Mouse (Mus musculus) T-cell, adult 2 months (primary cell): ENCODE data around the gene Gm7029.
"Not testable (repeated sequence)": the region's sequence is repeated elsewhere in the genome, so short reads cannot be mapped to it uniquely, and the experiment has no call there.

Source experiments
- DNase-seq: peaks from one replicate; pipeline ENCODE4 v3.0.0; 2022; ENCODE audit warnings: low spot score

Gm7029 gene

DNA sequence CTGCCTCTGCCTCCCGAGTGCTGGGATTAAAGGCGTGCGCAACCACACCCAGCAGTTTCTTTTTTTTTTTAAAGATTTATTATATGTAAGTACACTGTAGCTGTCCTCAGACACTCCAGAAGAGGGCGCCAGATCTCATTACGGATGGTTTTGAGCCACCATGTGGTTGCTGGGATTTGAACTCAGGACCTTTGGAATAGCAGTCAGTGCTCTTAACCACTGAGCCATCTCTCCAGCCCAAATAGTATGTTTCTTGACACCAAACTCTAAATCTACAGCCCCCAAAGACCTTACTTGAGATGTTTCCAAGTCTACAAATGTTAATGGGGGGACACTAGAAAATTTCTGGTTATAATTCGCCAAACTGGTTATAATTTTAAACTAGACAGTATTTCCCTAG is 18.3 kb downstream of the Gm7029 start:
- DNase-seq = peak; percentile 35

DNA sequence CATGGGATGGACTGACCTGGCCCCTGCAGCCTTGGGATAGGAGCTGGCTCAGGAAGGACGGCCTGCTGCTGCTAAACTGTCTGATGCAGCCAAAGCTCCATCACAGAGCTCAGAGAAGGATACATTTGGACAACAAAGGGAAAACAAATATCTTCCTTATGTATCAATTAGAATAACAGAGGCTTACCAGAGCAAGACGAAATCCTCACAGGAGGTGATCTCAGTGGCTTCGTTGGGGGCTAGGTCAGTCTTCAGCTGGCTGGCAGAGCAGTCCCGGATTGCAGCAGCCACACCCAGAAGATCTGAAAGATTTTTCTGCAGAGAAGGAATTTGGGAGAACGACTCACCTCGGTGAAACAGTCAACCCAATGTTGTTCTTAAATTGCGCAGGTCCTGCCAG is 18.8 kb downstream of the Gm7029 start:
- no peak for DNase-seq

DNA sequence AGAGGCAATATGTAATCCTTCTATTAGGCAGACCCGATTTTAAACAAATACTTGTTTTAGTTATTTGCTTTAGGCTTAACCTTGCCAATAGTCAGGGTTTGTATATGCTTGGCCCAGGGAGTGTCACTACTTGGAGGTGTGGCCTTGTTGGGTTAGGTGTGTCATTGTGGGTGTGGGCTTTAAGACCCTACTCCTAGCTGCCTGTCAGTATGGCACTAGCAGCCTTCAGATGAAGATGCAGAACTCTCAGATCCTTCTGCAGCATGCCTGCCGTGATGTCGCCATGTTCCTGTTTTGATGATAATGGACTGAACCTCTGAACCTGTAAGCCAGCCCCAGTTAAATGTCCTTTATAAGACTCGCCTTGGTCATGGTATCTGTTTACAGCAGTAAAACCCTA is 19.4 kb downstream of the Gm7029 start:
- not testable (repeated sequence) for DNase-seq

GRCm38 (mm10) chr17:33897114-33897794 is 23.6 kb downstream of the Gm7029 start:
- DNase-seq = peak; percentile 63

GRCm38 (mm10) chr17:33898193-33898592 is 24.6 kb downstream of the Gm7029 start:
- DNase-seq = not testable (repeated sequence)

DNA sequence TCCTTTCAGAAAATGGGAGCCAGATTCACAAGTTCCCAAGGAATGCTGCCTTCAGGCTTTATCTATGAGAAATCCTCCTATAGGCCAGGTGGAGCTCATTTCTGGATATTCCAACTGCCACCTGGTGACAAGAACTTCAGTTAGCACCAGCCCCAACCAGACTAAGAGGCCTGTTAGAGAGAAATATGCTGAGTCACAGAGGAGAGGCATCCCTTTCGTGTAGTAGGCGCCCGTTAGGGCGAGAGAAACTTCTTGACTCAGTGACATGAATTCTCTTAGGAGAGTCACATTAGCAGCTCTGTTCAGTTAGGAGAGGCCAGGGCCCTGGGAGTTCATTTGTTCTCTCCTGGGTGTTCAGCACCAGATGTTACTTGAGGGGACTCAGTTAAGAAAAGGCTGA is 26.0 kb downstream of the Gm7029 start:
- no peak for DNase-seq

DNA sequence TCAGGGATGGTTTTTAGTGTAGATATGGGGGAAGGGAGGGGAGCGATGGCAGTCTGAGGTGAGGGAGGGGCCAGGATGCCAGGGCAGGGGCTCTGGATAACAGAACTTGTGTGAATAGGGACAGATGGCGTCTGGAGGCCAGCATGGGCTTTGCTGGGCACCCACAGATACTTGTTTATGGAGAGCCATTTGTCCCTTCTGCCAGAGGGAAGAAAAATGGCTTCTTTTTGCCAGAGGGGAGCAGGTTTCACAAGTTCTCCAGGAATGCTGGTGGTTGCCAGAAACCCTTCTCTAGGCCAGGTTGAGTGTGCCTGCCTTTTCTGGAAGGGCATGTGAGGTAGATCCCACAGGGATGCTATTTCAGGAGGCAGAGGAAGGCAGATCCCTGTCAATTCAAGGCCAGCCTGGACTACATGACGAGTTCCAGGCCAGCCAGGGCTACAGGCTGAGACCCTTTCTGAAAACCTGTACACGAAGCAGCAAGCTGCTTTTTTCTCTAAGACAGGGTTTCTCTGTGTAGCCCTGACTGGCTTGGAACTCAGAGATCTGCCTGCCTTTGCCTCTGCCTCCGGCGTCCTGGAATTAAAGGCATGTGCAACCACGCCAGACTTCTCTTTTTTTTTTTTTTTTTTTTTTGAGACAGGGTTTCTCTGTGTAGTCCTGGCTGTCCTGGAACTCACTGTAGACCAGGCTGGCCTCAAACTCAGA is 26.8 kb downstream of the Gm7029 start:
- DNase-seq = no peak

DNA sequence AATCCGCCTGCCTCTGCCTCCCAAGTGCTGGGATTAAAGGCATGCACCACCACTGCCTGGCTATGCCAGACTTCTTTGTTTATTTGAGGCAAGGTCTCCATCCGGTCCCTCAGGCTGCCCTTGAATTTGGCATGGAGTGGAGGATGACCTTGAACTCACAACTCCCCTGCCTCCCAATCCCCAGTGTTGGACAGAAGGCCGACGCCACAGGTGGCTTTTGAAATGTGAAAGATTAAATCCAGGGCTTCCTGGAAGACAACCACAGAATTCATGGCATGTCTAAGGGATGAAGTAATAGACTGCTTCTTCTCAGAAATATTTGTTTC is 27.3 kb downstream of the Gm7029 start:
- DNase-seq = no peak

GRCm38 (mm10) chr17:33901653-33902052 is 28.0 kb downstream of the Gm7029 start:
- DNase-seq = no peak

DNA sequence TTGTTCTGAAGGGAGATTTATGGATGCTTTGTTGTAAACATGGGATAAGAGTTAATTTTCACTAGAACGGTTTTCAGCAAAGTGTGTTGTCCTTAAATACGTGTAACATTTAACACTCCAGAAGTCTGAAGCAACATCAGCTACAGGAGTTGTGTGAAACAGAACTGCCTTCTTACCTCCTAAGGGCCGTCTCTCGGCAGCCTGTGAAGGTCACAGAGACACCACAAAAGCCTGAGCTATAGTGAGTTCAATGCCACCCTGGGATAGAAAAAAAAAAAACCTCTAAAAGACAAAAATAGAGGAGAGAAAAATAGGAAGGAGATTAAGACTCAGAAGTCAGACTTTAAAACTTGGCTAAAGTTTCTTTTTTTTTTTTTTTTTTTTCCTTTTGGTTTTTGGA is 28.4 kb downstream of the Gm7029 start:
- DNase-seq = no peak

DNA sequence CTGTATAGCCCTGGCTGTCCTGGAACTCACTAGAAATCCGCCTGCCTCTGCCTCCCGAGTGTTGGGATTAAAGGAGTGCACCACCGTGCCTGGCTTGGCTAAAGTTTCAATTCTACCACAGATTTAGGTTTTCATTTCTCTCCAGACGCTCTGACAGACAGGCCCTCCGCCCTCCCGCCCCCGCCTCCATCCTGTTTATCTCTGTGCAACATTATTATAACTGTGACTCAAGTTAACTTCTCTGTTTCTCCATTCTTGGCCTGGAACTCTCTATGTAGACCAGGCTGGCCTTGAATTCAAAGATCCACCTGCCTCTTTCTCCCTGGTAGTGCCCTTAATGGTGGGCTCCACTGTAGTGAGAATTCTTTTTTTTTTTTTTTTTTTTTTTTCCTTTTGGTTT is 28.9 kb downstream of the Gm7029 start:
- DNase-seq = no peak

GRCm38 (mm10) chr17:33903911-33904651 is 30.4 kb downstream of the Gm7029 start:
- not testable (repeated sequence) for DNase-seq

DNA sequence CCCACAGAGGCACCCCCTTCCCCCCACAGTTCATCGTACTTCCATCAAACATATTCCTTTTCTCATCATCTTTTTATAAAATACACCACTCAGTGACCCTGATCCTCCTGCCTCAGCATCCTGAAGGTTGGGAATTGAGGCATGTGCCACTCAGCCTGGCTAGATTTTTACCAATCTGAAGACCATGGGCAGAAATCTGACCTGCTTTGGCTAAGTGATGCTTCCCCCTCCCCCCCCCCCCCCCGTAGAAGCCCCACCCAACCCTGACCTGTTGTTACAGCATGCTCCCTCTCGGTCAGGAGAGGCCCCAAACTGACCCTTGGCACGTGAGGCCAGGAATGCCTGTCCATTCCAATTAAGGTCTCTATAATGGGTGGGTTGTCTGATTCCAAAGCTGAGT is 31.2 kb downstream of the Gm7029 start, which contains the start of gene Platr17:
TSS of gene Platr17 (plus strand) at position 301 of the 400 bp plus-strand sequence.
- not testable (repeated sequence) for DNase-seq

DNA sequence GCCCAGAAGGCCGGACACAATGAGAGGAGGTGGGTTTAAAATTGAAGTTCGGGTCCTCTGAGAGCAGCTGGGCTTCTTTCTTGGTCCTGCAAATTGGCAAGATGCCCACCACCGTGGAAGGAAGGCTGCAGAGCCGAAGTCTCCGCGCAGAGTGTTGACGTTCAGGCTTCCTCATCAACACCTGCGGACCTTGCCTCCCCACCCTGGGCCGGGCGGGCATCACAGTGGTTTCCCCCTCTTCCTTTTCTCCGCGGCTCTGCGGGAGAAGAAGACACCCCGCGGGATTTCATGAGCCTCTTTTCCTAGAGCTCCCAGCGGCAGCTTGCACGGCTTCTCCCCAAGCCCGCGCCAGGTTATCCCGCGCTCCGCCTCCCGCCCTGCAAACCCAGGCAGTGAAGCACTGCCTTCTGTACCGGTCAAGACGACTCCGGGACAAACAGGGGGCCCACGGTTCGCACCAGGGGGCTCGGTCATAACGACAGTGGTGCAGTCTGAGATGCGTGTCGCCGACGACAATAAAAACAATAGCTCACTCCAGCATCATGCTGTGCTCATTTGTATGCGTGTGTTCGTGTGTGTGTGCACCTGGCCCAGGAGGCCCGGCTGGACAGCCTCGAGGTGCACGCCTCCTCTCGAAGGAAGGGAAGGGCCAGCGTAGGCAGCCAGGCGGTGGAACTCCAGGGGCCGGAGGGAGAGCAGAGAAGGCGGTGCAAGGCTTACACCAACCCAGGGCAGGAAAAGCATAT is 34.9 kb downstream of the Gm7029 start:
- DNase-seq = no peak

GRCm38 (mm10) chr17:33909077-33909868 is 35.6 kb downstream of the Gm7029 start, which contains the start of gene Daxx:
TSS of gene Daxx (plus strand) at chr17:33909414.
- peak; percentile 98 for DNase-seq

- peak; percentile 46 for DNase-seq
Observed at GRCm38 (mm10) chr17:33909869-33910250, 36.2 kb downstream of the Gm7029 start.

DNA sequence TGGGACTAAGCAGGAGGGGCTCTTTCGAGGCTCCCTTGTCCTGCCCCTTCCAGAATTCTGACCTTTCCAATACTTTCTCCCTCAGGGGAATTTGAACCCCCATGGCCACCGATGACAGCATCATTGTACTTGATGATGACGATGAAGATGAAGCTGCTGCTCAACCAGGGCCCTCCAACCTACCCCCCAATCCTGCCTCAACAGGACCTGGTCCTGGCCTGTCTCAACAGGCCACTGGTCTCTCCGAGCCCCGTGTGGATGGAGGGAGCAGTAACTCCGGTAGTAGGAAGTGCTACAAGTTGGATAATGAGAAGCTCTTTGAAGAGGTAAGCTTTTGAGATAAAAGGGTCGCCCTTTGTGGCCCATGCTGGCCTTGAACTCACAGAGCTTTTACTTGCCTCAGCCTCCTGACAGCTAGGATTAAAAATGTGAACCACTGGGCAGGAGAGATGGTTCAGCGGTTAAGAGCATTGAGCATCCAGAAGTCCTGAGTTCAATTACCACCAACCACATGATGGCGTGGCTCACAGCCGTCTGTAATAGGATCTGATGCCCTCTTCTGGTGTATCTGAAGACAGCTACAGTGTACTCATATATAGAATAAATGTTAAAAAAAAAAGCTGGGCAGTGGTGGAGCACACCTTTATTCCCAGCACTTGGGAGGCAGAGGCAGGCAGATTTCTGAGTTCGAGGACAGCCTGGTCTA is 36.9 kb downstream of the Gm7029 start:
- peak; percentile 47 for DNase-seq

GRCm38 (mm10) chr17:33911052-33911812 is 37.6 kb downstream of the Gm7029 start:
- DNase-seq = no peak

DNA sequence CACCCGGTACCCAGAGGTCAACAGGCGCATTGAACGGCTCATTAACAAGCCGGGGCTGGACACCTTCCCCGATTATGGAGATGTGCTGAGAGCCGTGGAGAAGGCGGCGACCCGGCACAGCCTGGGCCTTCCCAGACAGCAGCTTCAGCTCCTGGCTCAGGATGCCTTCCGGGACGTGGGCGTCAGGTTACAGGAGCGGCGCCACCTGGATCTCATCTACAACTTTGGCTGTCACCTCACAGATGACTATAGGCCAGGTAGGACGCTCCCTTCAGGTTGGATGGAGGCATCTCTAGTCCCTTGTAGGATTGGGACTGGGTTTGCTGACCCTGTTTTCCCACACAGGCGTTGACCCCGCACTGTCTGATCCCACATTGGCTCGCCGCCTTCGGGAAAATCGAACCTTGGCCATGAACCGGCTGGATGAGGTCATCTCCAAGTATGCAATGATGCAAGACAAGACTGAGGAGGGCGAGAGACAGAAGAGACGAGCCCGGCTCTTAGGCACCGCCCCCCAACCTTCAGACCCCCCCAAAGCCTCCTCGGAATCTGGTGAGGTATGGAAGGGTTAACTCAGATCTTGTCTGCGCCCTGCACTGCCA is 38.3 kb downstream of the Gm7029 start:
- no peak for DNase-seq

DNA sequence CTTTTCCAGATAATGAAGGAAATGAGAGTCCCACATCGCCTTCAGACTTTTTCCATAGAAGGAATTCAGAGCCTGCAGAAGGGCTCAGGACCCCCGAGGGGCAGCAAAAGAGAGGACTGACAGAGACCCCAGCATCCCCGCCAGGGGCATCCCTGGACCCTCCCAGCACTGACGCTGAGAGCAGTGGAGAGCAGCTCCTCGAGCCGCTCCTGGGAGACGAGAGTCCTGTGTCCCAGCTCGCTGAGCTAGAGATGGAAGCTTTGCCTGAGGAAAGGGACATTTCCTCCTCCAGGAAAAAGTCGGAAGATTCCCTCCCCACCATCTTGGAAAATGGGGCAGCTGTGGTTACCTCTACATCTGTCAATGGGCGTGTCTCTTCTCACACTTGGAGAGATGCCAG is 39.6 kb downstream of the Gm7029 start:
- DNase-seq = no peak
